Mouse (Mus musculus) bone marrow macrophage, adult 2 months (primary cell): ENCODE data around the gene Fbxl15.

Experiments used
- CTCF ChIP-seq: IDR thresholded peaks from 2 replicates; pipeline ENCODE4 v1.5.1; 2012; ENCODE audit warnings: low read depth, mild to moderate bottlenecking, low read length, moderate library complexity
- POLR2A ChIP-seq: IDR thresholded peaks from 2 replicates; pipeline ENCODE4 v1.6.1; 2012; ENCODE audit warnings: mild to moderate bottlenecking, low read depth, low read length, borderline replicate concordance

DNA sequence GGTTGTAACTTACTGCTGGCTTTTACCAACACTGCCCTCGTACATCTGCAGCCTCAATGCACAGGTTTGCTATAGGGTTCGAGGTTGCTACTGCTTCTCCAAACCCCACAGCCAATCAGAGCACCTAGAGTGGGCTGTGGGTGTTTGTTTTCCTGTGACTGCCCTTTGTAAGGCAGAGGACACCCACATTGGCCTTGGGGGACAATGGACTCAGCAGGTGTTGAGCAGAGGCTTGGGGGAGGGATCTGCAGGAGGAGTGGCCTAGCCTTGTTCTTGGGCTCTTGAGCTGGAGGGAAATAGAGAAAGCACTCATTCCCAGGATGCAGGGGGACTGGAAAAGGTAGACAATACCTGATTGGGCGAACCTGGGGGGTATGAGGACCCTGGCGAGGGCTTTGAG lies 30.4 kb downstream of the Fbxl15 start:
- no peak for TF ChIP-seq CTCF
- TF ChIP-seq POLR2A, result no peak
